Mouse (Mus musculus) embryonic fibroblast, embryonic 13.5 days (primary cell): Measurements from ENCODE around the gene Phf6.

Experiments
- CTCF ChIP-seq: IDR thresholded peaks from 2 replicates; pipeline ENCODE4 v1.5.1; 2011; ENCODE audit warnings: mild to moderate bottlenecking, control low read depth, low read length, moderate library complexity, borderline replicate concordance; ENCODE audit not compliant: insufficient read depth
- POLR2A ChIP-seq: IDR thresholded peaks from 2 replicates; pipeline ENCODE4 v1.6.1; 2011; ENCODE audit warnings: low read depth, mild to moderate bottlenecking, control low read depth, low read length, moderate library complexity

DNA sequence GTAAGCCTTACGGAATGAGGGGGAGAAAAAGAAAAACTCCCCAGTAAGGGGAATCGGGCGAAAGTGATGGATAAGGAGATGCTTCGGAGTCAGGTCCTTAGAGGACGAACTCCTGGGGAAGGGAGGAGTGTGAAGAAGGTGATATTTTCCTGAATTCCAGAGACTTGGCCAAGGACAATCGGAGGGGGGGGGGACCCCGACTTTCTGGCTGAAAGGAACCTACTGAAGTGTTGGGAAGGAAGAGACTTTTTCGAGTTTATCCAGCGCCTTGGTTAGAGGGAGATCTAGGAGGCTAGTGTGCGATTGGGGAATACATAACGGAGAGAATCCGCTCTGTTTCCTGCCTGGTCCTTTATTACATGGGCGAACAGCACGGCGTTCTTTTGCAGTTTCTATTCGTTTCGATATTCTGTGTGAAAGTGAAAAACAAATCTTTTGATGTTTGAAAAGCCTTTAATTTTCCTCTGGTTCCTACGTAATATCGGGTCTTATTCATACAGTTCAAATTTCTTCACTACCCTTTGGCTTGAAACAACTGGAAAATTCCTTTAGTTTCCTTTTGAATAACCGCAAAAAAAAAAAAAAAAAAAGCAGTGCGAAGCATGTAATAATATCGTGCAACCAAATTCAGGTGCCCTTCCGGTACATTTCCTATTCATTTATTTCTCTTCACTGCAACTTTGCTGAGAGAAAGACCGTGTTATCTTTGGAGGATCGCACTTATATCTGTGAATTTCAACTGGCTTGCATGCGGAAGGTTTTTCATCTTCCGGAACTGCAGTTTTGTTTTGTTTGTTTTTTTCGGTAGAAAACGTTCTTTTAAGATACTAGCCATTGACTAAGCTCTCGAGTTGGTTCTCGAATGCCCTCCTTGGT, 998 bp downstream of the Phf6 start:
- TF ChIP-seq POLR2A (no peak), CTCF (no peak)
